Mouse (Mus musculus) forebrain, embryonic 11.5 days (tissue): ENCODE data around the gene Dpm3. TPM values are rescaled to one million over a fixed set of nuclear protein-coding genes. Genes with fewer than 3 reads are reported as not detected.

Experiments
- ATAC-seq: fragments of 200-750 bp; cut with Nextera tagmentation; replicated peaks from 2 replicates; pipeline ENCODE4 v1.8.0; 2017; ENCODE audit warnings: moderate TSS enrichment; ENCODE audit not compliant: low FRiP score
- DNase-seq: peaks from one replicate; pipeline ENCODE4 v3.0.0-alpha.2; 2017; ENCODE audit warnings: low spot score
- H3K27ac ChIP-seq: fragments of 300-500 bp; sonication (generic); 2 replicates; pipeline ENCODE4 v1.5.1; 2014; ENCODE audit warnings: low read depth, low read length
- H3K27me3 ChIP-seq: fragments of 300-500 bp; sonication (generic); 2 replicates; pipeline ENCODE4 v1.6.1; 2014; ENCODE audit warnings: mild to moderate bottlenecking, low read length, mixed read lengths; ENCODE audit not compliant: control insufficient read depth, insufficient read depth
- H3K36me3 ChIP-seq: fragments of 300-500 bp; sonication (generic); 2 replicates; pipeline ENCODE4 v1.6.1; 2014; ENCODE audit warnings: mild to moderate bottlenecking, low read length, moderate library complexity, mixed read lengths; ENCODE audit not compliant: control insufficient read depth, insufficient read depth
- H3K4me1 ChIP-seq: fragments of 300-500 bp; sonication (generic); replicated peaks from 2 replicates; pipeline ENCODE4 v1.6.1; 2014; ENCODE audit warnings: low read length, mixed read lengths; ENCODE audit not compliant: control insufficient read depth, insufficient read depth
- H3K4me2 ChIP-seq: fragments of 300-500 bp; sonication (generic); 2 replicates; pipeline ENCODE4 v1.6.1; 2014; ENCODE audit warnings: low read depth, mild to moderate bottlenecking, low read length, moderate library complexity, mixed read lengths; ENCODE audit not compliant: severe bottlenecking
- H3K4me3 ChIP-seq: fragments of 300-500 bp; sonication (generic); 2 replicates; pipeline ENCODE4 v1.5.1; 2014; ENCODE audit warnings: low read depth, low read length
- H3K9ac ChIP-seq: fragments of 300-500 bp; sonication (generic); 2 replicates; pipeline ENCODE4 v1.6.1; 2014; ENCODE audit warnings: low read length
- H3K9me3 ChIP-seq: fragments of 300-500 bp; sonication (generic); 2 replicates; pipeline ENCODE4 v1.6.1; 2016; ENCODE audit warnings: low read length, mixed read lengths; ENCODE audit not compliant: control insufficient read depth
- WGBS: fragments of 180-500 bp; shearing (Covaris S2); extraction: QIAGEN DNeasy Blood & Tissue Kit; methylation state at CpG from one replicate; pipeline ENCODE4 v1.1.7; 2014; 5-methylcytosine and 5-hydroxymethylcytosine counted together
- polyA plus RNA-seq: library from polyadenylated mRNA; unstranded; fragments of >200 nt; fragmentation: Nextera tagmentation; extraction: Ambion mirVana; gene quantifications from 2 replicates; pipeline ENCODE4 v1.2.1, GENCODE M21; 2014

Dpm3 gene
- polyA plus RNA-seq, 1 experiment from 2014 or later = 79.0 TPM

DNA sequence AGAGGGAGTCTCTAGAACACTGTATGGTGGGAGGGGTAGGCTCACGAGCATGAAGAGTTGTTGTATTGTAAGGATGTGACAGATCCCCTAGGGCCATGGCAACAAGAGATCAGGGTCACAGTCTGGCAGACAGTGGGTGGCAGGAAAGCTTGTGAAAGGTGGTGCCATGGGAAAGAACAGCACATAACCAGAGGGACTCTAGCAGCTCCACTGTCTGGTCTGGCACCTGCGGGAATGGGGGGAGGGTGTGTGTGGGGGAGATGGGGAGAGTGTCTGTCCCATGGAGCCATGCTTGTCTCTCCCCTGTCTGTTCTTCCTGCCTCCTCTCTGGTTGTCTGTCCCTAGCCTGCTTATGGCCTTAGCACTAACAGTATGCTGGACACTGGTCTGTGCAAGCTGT lies 26.4 kb downstream of the Dpm3 start:
- H3K27ac ChIP-seq = no peak overlapping the region
- H3K9me3 ChIP-seq = no peaks in the 10 kb centered on the region
- H3K4me3 ChIP-seq = no peak overlapping the region
- no peak overlapping the region for H3K4me2 ChIP-seq
- no peak overlapping the region for H3K9ac ChIP-seq
- no peak for DNase-seq
- ATAC-seq = no peak
- H3K36me3 ChIP-seq = no peaks in the 10 kb centered on the region
- H3K4me1 ChIP-seq = peaks cover 6% of the 10 kb centered on the region
- H3K27me3 ChIP-seq = peaks cover 11% of the 10 kb centered on the region
- 50% methylated on average over 2 of the region's 2 CpGs for WGBS

DNA sequence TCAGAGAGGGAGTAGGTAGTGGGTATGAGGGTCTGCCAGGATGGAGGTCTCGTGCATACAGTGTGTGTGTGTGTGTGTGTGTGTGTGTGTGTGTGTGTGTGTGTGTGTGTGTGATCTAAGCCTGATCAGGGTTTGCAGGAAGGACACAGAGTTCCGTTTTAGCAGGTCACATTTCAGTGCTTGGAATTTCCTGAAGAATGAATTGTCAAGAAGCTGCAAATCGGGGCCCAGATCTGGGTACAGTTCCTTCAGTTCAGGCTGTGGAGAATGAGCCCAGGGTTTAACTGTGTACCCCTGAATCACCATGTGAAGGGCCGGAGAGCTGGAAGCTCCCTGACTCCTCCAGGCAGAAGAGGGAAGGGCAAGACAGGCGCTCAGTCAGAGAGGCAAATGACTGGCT lies 28.1 kb downstream of the Dpm3 start:
- H3K9ac ChIP-seq = no peak overlapping the region
- 59% methylated on average over 5 of the region's 5 CpGs for WGBS
- no peak overlapping the region for H3K4me2 ChIP-seq
- no peaks in the 10 kb centered on the region for H3K27me3 ChIP-seq
- no peak overlapping the region for H3K27ac ChIP-seq
- ATAC-seq = no peak
- no peaks in the 10 kb centered on the region for H3K4me1 ChIP-seq
- no peak for DNase-seq
- H3K9me3 ChIP-seq = no peaks in the 10 kb centered on the region
- no peak overlapping the region for H3K4me3 ChIP-seq
- no peaks in the 10 kb centered on the region for H3K36me3 ChIP-seq

DNA sequence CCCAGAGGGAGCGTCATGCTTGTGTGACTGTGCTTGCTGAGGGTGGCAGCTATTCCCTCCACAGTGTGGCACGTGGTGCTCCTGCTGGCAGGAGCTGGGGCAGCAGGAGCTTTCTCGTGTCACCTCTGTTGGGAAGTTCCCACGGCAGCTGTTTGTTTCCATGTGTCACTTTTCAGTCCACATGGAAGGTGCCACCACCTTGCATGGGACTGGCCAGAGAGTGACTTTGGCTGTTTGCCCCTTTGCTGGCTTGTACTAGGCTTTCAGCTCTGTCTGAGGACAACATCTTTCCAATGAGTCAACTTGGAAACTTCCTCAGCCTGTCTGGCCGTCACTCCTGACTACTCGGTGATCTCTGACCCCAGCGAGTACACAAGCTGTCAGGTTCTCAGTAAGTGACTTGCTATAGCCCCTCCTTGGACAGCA lies 29.4 kb downstream of the Dpm3 start:
- no peaks in the 10 kb centered on the region for H3K4me1 ChIP-seq
- no peaks in the 10 kb centered on the region for H3K9me3 ChIP-seq
- H3K9ac ChIP-seq = no peak overlapping the region
- H3K4me3 ChIP-seq = no peak overlapping the region
- no peak overlapping the region for H3K27ac ChIP-seq
- 63% methylated on average over 7 of the region's 7 CpGs for WGBS
- no peak overlapping the region for H3K4me2 ChIP-seq
- no peak for DNase-seq
- H3K27me3 ChIP-seq = no peaks in the 10 kb centered on the region
- no peak for ATAC-seq
- H3K36me3 ChIP-seq = no peaks in the 10 kb centered on the region

DNA sequence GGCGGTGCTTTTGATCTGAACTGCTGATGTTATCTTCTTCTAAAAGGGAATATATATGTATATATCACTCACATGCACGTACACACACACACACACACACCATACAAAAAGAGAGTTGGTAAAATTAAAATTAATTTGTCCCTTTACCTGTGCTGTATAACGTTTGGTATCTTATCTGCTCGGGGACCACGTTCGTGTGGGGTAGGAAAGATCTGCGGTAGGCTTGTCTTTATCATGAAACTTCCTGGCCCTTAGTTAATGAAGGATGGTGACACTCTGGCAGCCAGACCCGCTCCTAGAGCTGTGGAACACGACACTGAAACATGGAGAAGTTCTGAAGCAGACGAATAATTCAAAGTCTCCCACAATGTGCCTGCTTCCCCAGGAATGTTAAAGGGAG lies 32.7 kb downstream of the Dpm3 start:
- 82% methylated on average over 10 of the region's 10 CpGs for WGBS
- Histone ChIP-seq H3K27ac (no peak overlapping the region), H3K9me3 (no peaks in the 10 kb centered on the region), H3K4me2 (no peak overlapping the region), H3K36me3 (no peaks in the 10 kb centered on the region), H3K4me3 (no peak overlapping the region), H3K9ac (no peak overlapping the region), H3K27me3 (no peaks in the 10 kb centered on the region), H3K4me1 (no peaks in the 10 kb centered on the region)
- ATAC-seq (no peak), DNase-seq (no peak)

DNA sequence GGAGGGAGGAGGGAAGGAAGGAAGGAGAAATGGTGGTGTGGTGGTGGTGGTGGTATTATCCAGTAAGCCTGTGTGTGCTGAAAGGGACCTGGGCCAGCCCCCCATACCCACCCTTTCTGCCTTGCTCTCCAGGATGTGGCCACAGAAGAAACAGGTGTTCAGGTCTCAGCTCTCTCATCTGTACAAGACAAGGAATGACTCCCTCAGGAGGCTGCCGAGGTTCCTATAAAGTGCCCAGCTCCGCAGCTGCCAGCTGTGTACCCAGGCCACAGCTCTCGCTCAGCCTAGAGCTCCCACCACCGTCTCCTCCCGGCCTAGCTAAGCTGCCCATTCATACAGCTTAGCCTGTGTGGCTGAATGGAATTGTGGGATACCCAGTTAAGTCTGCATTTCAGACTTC lies 33.1 kb downstream of the Dpm3 start:
- DNase-seq (no peak), ATAC-seq (no peak)
- no peak overlapping the region for H3K4me2 ChIP-seq
- H3K4me3 ChIP-seq = no peak overlapping the region
- no peak overlapping the region for H3K27ac ChIP-seq
- H3K9me3 ChIP-seq = no peaks in the 10 kb centered on the region
- H3K4me1 ChIP-seq = no peaks in the 10 kb centered on the region
- H3K27me3 ChIP-seq = no peaks in the 10 kb centered on the region
- no peaks in the 10 kb centered on the region for H3K36me3 ChIP-seq
- 69% methylated on average over 5 of the region's 5 CpGs for WGBS
- H3K9ac ChIP-seq = no peak overlapping the region

DNA sequence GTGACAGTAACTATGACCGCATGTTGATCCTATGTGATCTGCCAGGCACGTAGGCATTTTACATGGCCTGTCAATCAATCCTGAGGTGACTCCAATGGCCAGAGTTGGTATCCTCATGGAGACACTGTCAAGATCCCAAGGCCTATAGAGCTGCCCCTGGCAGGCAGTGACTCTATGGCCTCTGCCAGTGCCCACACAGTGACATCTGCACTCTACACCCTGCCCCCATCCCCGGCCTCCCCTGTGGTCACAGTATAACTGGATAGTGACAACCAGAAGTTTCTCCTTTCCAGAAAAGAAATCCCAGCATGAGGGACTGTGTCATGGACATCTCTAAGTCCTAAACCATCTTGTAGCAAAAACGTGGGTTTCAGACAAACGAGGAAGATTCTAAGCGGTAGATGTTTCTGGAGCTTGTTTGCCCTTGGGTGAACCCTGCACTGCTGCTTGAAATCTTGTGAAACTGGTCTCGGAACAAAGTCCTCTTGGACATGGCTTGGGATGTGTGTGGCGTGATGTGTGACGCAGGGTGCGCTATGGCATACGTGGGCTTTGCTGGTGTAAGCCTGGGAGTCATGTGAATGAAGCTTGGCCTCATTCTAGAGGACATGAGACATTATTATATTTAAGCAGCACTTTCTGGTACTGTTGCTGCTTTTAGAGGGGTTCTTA lies 34.2 kb downstream of the Dpm3 start:
- Histone ChIP-seq H3K27ac (no peak overlapping the region), H3K4me1 (no peaks in the 10 kb centered on the region), H3K9ac (no peak overlapping the region), H3K4me3 (no peak overlapping the region), H3K4me2 (no peak overlapping the region), H3K27me3 (no peaks in the 10 kb centered on the region), H3K36me3 (no peaks in the 10 kb centered on the region), H3K9me3 (no peaks in the 10 kb centered on the region)
- 94% methylated on average over 11 of the region's 11 CpGs for WGBS
- ATAC-seq (no peak), DNase-seq (no peak)

DNA sequence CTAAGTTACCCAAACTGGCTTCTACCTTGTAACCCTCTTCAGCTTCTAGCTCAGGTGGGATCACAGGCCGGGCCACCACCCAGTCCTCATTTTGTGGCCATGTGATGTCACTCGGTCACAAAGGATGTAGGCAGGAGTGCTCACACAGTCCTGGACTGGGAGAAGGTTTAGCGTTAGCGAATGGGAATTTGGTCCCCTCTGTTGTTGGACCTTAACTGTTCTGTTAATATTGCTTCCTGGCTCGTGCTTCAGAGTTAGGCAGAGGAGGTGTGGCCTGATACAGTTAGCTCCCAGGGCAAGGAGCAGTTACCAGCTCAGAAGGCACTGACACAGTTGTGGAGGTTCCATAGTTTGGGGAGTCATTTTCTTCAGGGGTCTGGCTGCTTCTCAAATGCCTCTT lies 35.0 kb downstream of the Dpm3 start:
- Histone ChIP-seq H3K27ac (no peak overlapping the region), H3K4me1 (no peaks in the 10 kb centered on the region), H3K9ac (no peak overlapping the region), H3K36me3 (no peaks in the 10 kb centered on the region), H3K9me3 (no peaks in the 10 kb centered on the region), H3K27me3 (no peaks in the 10 kb centered on the region), H3K4me2 (no peak overlapping the region), H3K4me3 (no peak overlapping the region)
- WGBS = 79% methylated on average over 5 of the region's 5 CpGs
- ATAC-seq (no peak), DNase-seq (no peak)

DNA sequence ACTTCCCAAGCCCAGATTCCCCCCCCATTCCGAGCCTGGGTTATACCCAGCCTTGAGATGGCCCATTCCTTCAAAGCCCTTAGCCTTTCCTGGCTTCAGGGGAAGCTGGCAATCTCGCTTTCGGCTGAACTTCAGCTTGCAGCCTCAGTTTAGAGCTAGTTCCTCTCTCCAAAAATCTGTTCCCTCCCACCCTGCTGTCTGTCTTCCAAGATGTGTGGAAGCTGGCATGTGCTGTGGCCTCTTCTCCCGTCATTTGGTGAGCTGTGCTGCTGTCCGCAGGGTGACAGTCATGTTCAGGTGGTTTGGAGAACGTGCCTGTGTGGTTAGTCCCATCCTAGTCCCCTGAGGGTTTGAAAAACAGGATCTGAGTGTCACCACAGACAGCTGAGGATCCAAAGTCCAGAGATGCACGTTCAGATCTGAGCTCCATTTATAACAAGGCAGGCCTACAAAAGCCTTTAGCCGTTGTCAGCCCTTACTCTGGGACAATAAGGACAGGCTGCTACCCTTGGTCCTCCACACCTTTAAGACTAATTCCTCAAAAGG lies 36.6 kb downstream of the Dpm3 start:
- Histone ChIP-seq H3K27me3 (peaks cover 2% of the 10 kb centered on the region; the same call in 1 of the 2 replicates), H3K9me3 (no peaks in the 10 kb centered on the region), H3K9ac (no peak overlapping the region), H3K4me2 (no peak overlapping the region), H3K36me3 (no peaks in the 10 kb centered on the region), H3K27ac (no peak overlapping the region), H3K4me1 (no peaks in the 10 kb centered on the region), H3K4me3 (no peak overlapping the region)
- 84% methylated on average over 8 of the region's 8 CpGs for WGBS
- no peak for DNase-seq
- ATAC-seq = no peak

DNA sequence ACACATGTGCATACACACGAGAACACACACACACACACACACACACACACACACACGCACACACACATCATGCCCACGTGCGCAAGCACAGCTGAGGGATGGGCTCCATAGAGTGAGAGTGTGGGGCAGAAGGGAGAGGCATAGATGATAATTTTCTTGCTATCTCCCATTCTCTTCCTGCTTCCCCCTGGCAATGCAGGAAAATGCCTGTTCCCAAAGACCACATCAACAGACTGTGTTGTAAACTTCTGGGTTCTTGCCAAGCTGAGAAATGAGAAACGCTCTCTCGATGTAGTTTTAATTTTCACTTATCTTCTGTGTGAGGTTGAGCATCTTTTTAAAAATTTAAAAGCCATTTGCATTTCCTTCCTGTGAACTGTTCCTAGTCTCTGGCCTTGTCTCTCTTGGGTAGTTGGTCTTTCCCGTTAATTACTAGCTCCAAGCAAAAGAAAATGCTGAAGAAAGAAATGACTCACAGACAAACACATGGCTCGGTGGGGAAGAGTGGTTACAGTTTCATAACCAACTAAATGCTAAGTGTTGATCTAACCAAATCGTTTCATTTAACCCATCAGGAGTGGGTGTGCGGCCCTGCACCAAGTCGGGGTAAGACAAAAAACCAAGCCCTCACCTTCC lies 37.7 kb downstream of the Dpm3 start:
- H3K27ac ChIP-seq = no peak overlapping the region
- H3K36me3 ChIP-seq = no peaks in the 10 kb centered on the region
- DNase-seq (no peak), ATAC-seq (no peak)
- no peaks in the 10 kb centered on the region for H3K9me3 ChIP-seq
- WGBS = 89% methylated on average over 11 of the region's 11 CpGs
- no peak overlapping the region for H3K4me2 ChIP-seq
- no peak overlapping the region for H3K9ac ChIP-seq
- H3K27me3 ChIP-seq = peaks cover 2% of the 10 kb centered on the region; the same call in 1 of the 2 replicates
- no peak overlapping the region for H3K4me3 ChIP-seq
- H3K4me1 ChIP-seq = no peaks in the 10 kb centered on the region
